Mouse (Mus musculus) spleen, adult 2 months (tissue): Measurements from ENCODE around the gene Gm43552. TPM values are rescaled to one million over a fixed set of nuclear protein-coding genes. Genes with fewer than 3 reads are reported as not detected.
"Not testable (repeated sequence)": the region's sequence is repeated elsewhere in the genome, so short reads cannot be mapped to it uniquely, and the experiment has no call there.

Experiments
- DNase-seq, 2 experiments: peaks; one replicate each; pipeline versions ENCODE4 v3.0.0 to v3.0.0-alpha.2; 2012 to 2021; ENCODE audit warnings: low spot score in 2 of 2, low read depth in 1 of 2
- H3K27ac ChIP-seq: fragments of 200-500 bp; 2 replicates; pipeline ENCODE4 v1.5.1; 2012; ENCODE audit warnings: low read length, inconsistent platforms; ENCODE audit not compliant: insufficient read depth
- H3K27me3 ChIP-seq: fragments of 200-500 bp; 2 replicates; pipeline ENCODE4 v1.6.1; 2012; ENCODE audit warnings: mild to moderate bottlenecking, moderate library complexity, low read length, inconsistent platforms; ENCODE audit not compliant: control insufficient read depth, insufficient read depth
- H3K36me3 ChIP-seq: fragments of 200-500 bp; 2 replicates; pipeline ENCODE4 v1.6.1; 2012; ENCODE audit warnings: mild to moderate bottlenecking, low read length, inconsistent platforms; ENCODE audit not compliant: control insufficient read depth, insufficient read depth
- H3K4me1 ChIP-seq: fragments of 200-500 bp; 2 replicates; pipeline ENCODE4 v1.6.1; 2011; ENCODE audit warnings: inconsistent platforms; ENCODE audit not compliant: control insufficient read depth, insufficient read depth, insufficient read length
- H3K4me3 ChIP-seq: fragments of 200-500 bp; 2 replicates; pipeline ENCODE4 v1.5.1; 2011; ENCODE audit warnings: mild to moderate bottlenecking, inconsistent platforms; ENCODE audit not compliant: insufficient read depth, insufficient read length; ENCODE audit errors: extremely low read depth
- CTCF ChIP-seq: fragments of 200-500 bp; IDR thresholded peaks from 2 replicates; pipeline ENCODE4 v1.5.1; 2011; ENCODE audit warnings: mild to moderate bottlenecking, inconsistent platforms; ENCODE audit not compliant: insufficient read depth, insufficient read length, insufficient replicate concordance; ENCODE audit errors: extremely low read depth
- POLR2A ChIP-seq: fragments of 200-500 bp; IDR thresholded peaks from 2 replicates; pipeline ENCODE4 v1.6.1; 2011; ENCODE audit warnings: low read depth, low read length, inconsistent platforms
- WGBS: fragments of 180-500 bp; shearing (Covaris S2); methylation state at CpG from one replicate; pipeline ENCODE4 v1.1.7; 2018; 5-methylcytosine and 5-hydroxymethylcytosine counted together
- polyA plus RNA-seq: library from polyadenylated mRNA; depleted of rRNA; stranded (reverse); fragments of >200 nt; gene quantifications from 2 replicates; pipeline ENCODE4 v1.2.3, GENCODE M21; 2012

Gm43552 gene
- polyA plus RNA-seq, 1 experiment: not detected

DNA sequence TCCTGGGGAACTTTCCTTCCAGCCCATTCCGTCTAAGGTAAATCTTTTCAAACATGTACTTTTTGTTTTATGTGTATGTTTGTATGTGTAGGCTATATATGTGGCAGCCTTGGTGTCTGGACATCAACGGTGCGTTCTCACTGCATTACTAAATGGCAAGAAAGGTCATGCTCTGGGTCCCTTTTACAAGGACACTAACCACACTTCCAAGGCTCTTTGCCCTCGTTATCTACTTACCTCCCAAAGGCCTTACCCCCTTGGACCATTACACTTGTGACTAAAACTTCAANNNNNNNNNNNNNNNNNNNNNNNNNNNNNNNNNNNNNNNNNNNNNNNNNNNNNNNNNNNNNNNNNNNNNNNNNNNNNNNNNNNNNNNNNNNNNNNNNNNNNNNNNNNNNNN lies 9.6 kb downstream of the Gm43552 start:
- Histone ChIP-seq H3K4me1 (peaks cover 17% of the 10 kb centered on the region), H3K27me3 (no peaks in the 10 kb centered on the region), H3K36me3 (no peaks in the 10 kb centered on the region), H3K27ac (no peak overlapping the region), H3K4me3 (no peak overlapping the region)
- DNase-seq: no peak
- no peak for TF ChIP-seq CTCF
- TF ChIP-seq POLR2A: no peak
- WGBS: 90% methylated on average over 4 of the region's 4 CpGs

DNA sequence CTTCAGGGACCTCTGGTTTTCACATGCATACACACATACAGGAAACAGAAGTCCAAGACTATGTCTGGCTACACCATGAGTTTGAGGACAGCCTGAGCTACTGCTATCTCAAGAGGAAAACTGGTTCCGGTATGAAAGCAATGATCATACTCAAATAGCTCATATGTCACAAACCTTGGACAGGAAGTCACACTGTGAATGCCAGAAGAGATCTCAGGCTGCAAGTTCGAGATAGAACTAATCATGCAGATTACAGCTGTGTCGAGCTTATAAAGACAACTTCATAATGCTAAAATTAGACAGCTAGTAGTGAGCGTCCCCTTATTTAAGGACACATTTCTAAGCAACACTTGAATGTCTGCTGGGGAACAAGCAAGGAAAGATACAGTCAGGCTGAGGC lies 12.1 kb downstream of the Gm43552 start:
- Histone ChIP-seq H3K4me3 (no peak overlapping the region), H3K36me3 (no peaks in the 10 kb centered on the region), H3K4me1 (peaks cover 22% of the 10 kb centered on the region), H3K27me3 (no peaks in the 10 kb centered on the region), H3K27ac (0 out of 2 replicates have a peak overlapping the region, but pooled peaks have one; percentile 54)
- no peak for DNase-seq
- WGBS: 21% methylated on average over 4 of the region's 4 CpGs
- TF ChIP-seq POLR2A: no peak
- no peak for TF ChIP-seq CTCF

DNA sequence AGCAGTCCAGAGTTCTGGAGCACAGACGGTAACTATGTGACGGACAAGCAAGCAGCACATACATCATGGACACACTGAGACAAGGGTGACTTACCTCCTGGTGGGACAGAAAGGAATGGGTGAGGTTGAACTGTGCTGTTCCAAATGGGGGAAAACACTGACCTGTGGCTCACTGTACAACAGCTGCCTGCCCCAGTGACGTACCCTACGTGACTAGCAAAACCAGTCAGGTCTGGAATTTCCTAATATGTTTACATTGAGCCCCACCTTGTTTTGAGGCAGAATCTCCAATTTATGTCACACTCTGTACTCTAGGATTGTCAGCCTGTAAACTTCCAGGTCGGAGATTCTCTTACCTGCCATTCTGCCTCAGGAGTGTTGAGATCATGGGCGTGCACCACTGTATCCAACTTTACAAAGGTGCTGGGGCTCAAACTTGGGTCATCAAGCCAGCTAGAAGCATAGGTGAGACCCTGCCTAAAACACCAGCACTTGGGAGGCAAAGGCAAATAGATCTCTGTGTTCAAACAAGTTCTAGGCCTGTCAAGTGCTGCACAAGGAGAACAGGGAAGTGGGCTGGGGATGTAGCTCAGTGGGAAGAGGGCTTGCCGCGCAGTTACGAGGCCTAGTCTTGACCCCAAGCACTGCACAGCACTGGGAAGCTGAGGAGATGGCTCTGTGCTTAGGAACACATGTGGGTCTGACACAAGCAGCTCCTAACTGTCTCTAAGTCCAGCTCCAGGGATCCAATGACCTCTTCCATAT lies 12.8 kb downstream of the Gm43552 start:
- Histone ChIP-seq H3K4me1 (peaks cover 22% of the 10 kb centered on the region), H3K36me3 (no peaks in the 10 kb centered on the region), H3K27me3 (no peaks in the 10 kb centered on the region), H3K4me3 (no peak overlapping the region), H3K27ac (peak overlapping the region; percentile 54)
- 91% methylated on average over 9 of the region's 9 CpGs for WGBS
- no peak for DNase-seq
- TF ChIP-seq CTCF: no peak
- TF ChIP-seq POLR2A: no peak

DNA sequence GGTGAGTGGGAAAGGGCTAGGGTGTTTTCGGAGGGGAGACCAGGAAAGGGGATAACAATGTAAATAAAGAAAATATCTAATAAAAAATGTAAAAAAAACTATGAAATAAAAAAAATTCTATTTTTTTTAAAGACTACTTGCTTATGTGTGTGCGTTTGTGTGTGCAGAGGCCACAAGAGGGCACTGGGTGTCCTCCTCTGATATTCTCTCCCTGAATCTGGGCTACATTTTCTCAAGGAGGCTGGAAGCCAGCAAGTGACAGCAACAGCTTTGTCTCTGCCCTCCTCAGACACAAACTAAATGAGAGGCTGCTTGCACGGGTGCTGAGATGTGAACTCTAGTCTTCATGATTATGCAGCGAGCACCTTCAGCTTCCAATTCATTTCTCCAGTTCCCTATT lies 14.4 kb downstream of the Gm43552 start:
- TF ChIP-seq POLR2A: no peak
- peak; percentile 43; the same call in 1 of the 2 replicates for TF ChIP-seq CTCF
- H3K27ac ChIP-seq: no peak overlapping the region
- no peak overlapping the region for H3K4me3 ChIP-seq
- H3K36me3 ChIP-seq: no peaks in the 10 kb centered on the region
- peak in 1 of 2 experiments; percentile 42 for DNase-seq
- no peaks in the 10 kb centered on the region for H3K27me3 ChIP-seq
- H3K4me1 ChIP-seq: peaks cover 14% of the 10 kb centered on the region; the same call in 1 of the 2 replicates
- WGBS: 78% methylated on average over 4 of the region's 4 CpGs

DNA sequence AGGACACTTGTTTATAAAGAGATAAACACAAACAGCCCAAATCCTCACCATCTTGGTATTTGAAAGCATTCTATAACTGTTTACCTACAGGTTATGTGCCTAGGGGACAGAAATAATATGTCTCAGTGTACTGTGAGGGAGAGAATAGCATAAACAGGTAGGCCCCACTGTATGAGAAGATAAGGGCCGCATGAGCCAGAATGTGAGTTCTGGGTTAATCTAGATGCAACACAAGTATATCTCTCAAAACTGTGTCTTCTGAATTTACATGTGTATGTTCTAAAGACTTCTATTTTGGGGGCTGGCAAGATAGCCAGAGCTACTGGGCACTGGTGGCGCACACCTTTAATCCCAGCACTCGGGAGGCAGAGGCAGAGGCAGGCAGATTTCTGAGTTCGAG lies 15.9 kb downstream of the Gm43552 start:
- H3K36me3 ChIP-seq, DNase-seq, H3K4me3 ChIP-seq, H3K27ac ChIP-seq, H3K27me3 ChIP-seq: not testable (repeated sequence)
- H3K4me1 ChIP-seq: peaks cover 12% of the 10 kb centered on the region; the same call in 1 of the 2 replicates
- WGBS: 92% methylated on average over 4 of the region's 4 CpGs

DNA sequence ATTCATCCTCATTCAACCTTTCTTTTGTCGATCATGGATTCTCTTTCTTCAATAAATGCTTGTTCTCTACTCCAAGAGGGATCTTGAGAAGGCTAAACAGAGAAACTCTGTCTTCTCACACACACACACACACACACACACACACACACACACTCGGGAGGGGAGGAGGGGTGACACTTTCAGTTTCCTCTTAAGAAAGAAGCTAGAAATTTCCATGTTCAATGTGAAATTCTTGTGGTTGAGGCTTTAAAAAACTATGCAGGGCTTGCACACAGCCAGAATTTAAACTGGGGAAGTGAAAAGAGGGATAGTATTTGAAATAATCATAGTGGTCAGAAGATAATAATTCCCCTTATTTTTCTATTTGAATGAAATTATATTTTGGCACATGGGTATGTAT lies 16.8 kb downstream of the Gm43552 start:
- Histone ChIP-seq H3K27me3 (no peaks in the 10 kb centered on the region), H3K4me3 (no peak overlapping the region), H3K36me3 (no peaks in the 10 kb centered on the region), H3K4me1 (peaks cover 10% of the 10 kb centered on the region; the same call in 1 of the 2 replicates), H3K27ac (no peak overlapping the region)
- WGBS: 13% methylated on average over 2 of the region's 2 CpGs
- DNase-seq: peak in 1 of 2 experiments; percentile 28
- TF ChIP-seq CTCF (no peak), POLR2A (no peak)

DNA sequence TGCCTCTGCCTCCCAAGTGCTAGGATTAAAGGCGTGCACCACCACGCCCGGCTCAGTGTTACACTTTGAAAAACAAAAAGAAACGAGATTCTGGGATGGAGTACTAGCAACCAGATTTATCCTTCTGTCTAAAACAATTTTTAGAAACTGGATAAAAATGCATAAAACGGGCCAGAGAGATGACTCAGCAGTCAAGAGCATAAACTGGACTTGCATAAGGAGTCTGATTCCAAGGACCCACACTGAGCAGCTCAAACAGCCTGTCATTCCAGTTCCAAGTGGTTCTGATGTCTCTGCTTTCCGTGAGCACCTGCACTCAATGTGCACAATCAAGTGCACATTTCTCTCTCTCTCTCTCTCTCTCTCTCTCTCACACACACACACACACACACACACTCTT lies 22.9 kb downstream of the Gm43552 start:
- Histone ChIP-seq H3K27ac (no peak overlapping the region), H3K4me1 (no peaks in the 10 kb centered on the region), H3K27me3 (no peaks in the 10 kb centered on the region), H3K36me3 (peaks cover 19% of the 10 kb centered on the region), H3K4me3 (no peak overlapping the region)
- DNase-seq: no peak
- TF ChIP-seq POLR2A (no peak), CTCF (no peak)
- WGBS: 89% methylated on average over 6 of the region's 6 CpGs
